8 mouse cellular contexts compared by ENCODE assay signal in genomic region chr13:21468061-21469019, GRCm38 (mm10). TPM values are rescaled to one million over a fixed set of nuclear protein-coding genes. Genes with fewer than 3 reads are reported as not detected.
A peak's percentile ranks its signal among the peaks of the same experiment; 100 is the strongest.
DNase-seq lines count a peak whose midpoint lies in the region; ATAC-seq and TF ChIP-seq lines count a peak whose summit lies in the region.

TSS of gene Nkapl (minus strand) at chr13:21468509.

- TF ChIP-seq CTCF in G1E (IDR thresholded peaks at IDR 0.05; ENCODE audit: low read depth, low read length), result no peak
- TF ChIP-seq CTCF in cerebellum, adult 2 months (IDR thresholded peaks at IDR 0.05; ENCODE audit: borderline replicate concordance, insufficient read depth, low read depth, low read length), result no peak
- TF ChIP-seq CTCF in forebrain, postnatal 0 days (IDR thresholded peaks at IDR 0.05; ENCODE audit: low read depth), result no peak
- TF ChIP-seq CTCF in lung, embryonic 14.5 days (IDR thresholded peaks at IDR 0.05; ENCODE audit: low read depth), result no peak

- no peaks in the 10 kb centered on the region for H3K36me3 ChIP-seq in G1E (replicated peaks)
- no peaks in the 10 kb centered on the region for H3K36me3 ChIP-seq in forebrain, postnatal 0 days (ENCODE audit: insufficient read depth)
- H3K36me3 ChIP-seq in lung, embryonic 14.5 days (ENCODE audit: insufficient read depth), result no peaks in the 10 kb centered on the region

- peaks cover 15% of the 10 kb centered on the region for H3K27me3 ChIP-seq in G1E (ENCODE audit: insufficient read depth, low read length)
- H3K27me3 ChIP-seq in cerebellum, adult 2 months (ENCODE audit: control insufficient read depth, insufficient read depth, low read length), result no peaks in the 10 kb centered on the region; the same call in 1 of the 2 replicates
- H3K27me3 ChIP-seq in forebrain, postnatal 0 days (ENCODE audit: insufficient read depth, low read length), result 0 out of 2 replicates have a peak, but pooled peaks cover 5% of the 10 kb centered on the region
- H3K27me3 ChIP-seq in lung, embryonic 14.5 days (ENCODE audit: insufficient read depth, low read length), result no peaks in the 10 kb centered on the region

- peak within 1 kb of the TSS; percentile 54; the same call in 1 of the 2 replicates for H3K27ac ChIP-seq in cerebellum, adult 2 months (ENCODE audit: insufficient read depth, low read length)
- H3K27ac ChIP-seq in forebrain, postnatal 0 days (ENCODE audit: low read depth, low read length), result peak within 1 kb of the TSS; percentile 31; the same call in 1 of the 2 replicates
- 0 out of 2 replicates have a peak within 1 kb of the TSS, but pooled peaks have one; percentile 4 for H3K27ac ChIP-seq in lung, embryonic 14.5 days (ENCODE audit: low read depth)

- under 1% methylated on average over 54 of the region's 54 CpGs for WGBS in cerebellum, adult 2 months
- 1% methylated on average over 54 of the region's 54 CpGs for WGBS in forebrain, postnatal 0 days
- under 1% methylated on average over 54 of the region's 54 CpGs for WGBS in lung, embryonic 14.5 days

- H3K9me3 ChIP-seq in G1E (replicated peaks), result no peaks in the 10 kb centered on the region
- no peaks in the 10 kb centered on the region for H3K9me3 ChIP-seq in forebrain, postnatal 0 days (ENCODE audit: low read length)
- no peaks in the 10 kb centered on the region for H3K9me3 ChIP-seq in lung, embryonic 14.5 days (ENCODE audit: low read depth, low read length)

- peak within 1 kb of the TSS; percentile 60 for H3K9ac ChIP-seq in forebrain, postnatal 0 days
- peak within 1 kb of the TSS; percentile 62 for H3K9ac ChIP-seq in lung, embryonic 14.5 days

- DNase-seq in G1E (ENCODE audit: low spot score), result peak; percentile 83
- peak; percentile 87 to 90 for DNase-seq in cerebellum, adult 2 months
- DNase-seq in forebrain, postnatal 0 days, result peak; percentile 89
- peak; percentile 85 for DNase-seq in heart, postnatal 4 days
- peak; percentile 50 to 78 for DNase-seq in layer of hippocampus, adult 8-10 months (ENCODE audit: low spot score in 2 of 2)
- DNase-seq in lung, embryonic 14.5 days, result peak; percentile 94
- peak; percentile 84 for DNase-seq in testis, postnatal 14 days (ENCODE audit: low spot score)

- TF ChIP-seq POLR2A in cerebellum, adult 2 months (IDR thresholded peaks at IDR 0.05; ENCODE audit: borderline replicate concordance, insufficient read depth, low read length), result peak; percentile 91; the same call in 1 of the 2 replicates

- H3K4me1 ChIP-seq in G1E (ENCODE audit: insufficient read depth, low read depth, low read length), result peaks cover 14% of the 10 kb centered on the region
- no peaks in the 10 kb centered on the region for H3K4me1 ChIP-seq in cerebellum, adult 2 months (ENCODE audit: control insufficient read depth, insufficient read depth, low read length)
- H3K4me1 ChIP-seq in forebrain, postnatal 0 days (ENCODE audit: insufficient read depth), result no peaks in the 10 kb centered on the region
- no peaks in the 10 kb centered on the region for H3K4me1 ChIP-seq in lung, embryonic 14.5 days (ENCODE audit: insufficient read depth)

- peak within 1 kb of the TSS; percentile 60 for H3K4me2 ChIP-seq in forebrain, postnatal 0 days (ENCODE audit: low read depth)
- peak within 1 kb of the TSS; percentile 75 for H3K4me2 ChIP-seq in lung, embryonic 14.5 days

- ATAC-seq in G1E (ENCODE audit: extremely low read depth, insufficient number of reproducible peaks, low FRiP score, poor library complexity, severe bottlenecking), result peak; percentile 90
- ATAC-seq in forebrain, postnatal 0 days, result peak; percentile 99
- peak; percentile 100 for ATAC-seq in lung, embryonic 14.5 days (ENCODE audit: insufficient read depth)
- peak; percentile 79 for ATAC-seq in neutrophil, adult 5-6 weeks (ENCODE audit: extremely low read depth, insufficient number of reproducible peaks, low FRiP score, poor library complexity, severe bottlenecking)

- H3K4me3 ChIP-seq in G1E (ENCODE audit: low read depth, low read length), result peak within 1 kb of the TSS; percentile 75
- H3K4me3 ChIP-seq in cerebellum, adult 2 months (replicated peaks; ENCODE audit: insufficient read depth, low read depth, low read length), result peak within 1 kb of the TSS; percentile 93
- peak within 1 kb of the TSS; percentile 56 for H3K4me3 ChIP-seq in forebrain, postnatal 0 days (ENCODE audit: low read depth, low read length)
- H3K4me3 ChIP-seq in lung, embryonic 14.5 days (ENCODE audit: low read depth, low read length), result peak within 1 kb of the TSS; percentile 55

RNA-seq across cellular contexts. Expression of gene Nkapl, which starts in this region (rescaled TPM):
- total RNA-seq in G1E (2014; fragmentation: Nextera tagmentation) (2.2 TPM in 1 of 2 replicates, not detected in the other), G1E (2017) (0.66 and 1.1 TPM in 2 replicates)
- polyA plus RNA-seq in G1E (2012), result 0.53 and 0.54 TPM in 2 replicates
- 0.44 and 0.54 TPM in 2 replicates for polyA plus RNA-seq in cerebellum, adult 2 months (2012; rRNA removed)
- total RNA-seq in forebrain, postnatal 0 days (2014; rRNA removed), result 0.69 and 1.3 TPM in 2 replicates
- 1.8 and 2.7 TPM in 2 replicates for polyA plus RNA-seq in forebrain, postnatal 0 days (2015; fragmentation: Nextera tagmentation; extraction: Ambion mirVana)
- under 1 TPM; 0.47 to 0.91 TPM for total RNA-seq in heart, postnatal 4 days (2021)
- total RNA-seq in layer of hippocampus, adult 8-10 months (2022), result 1 to 10 TPM; 1.3 to 1.6 (median 1.4) TPM
- polyA plus RNA-seq in lung, embryonic 14.5 days (2014; fragmentation: Nextera tagmentation; extraction: Ambion mirVana), result 3.1 and 3.4 TPM in 2 replicates
- total RNA-seq in neutrophil, adult 5-6 weeks (2017), result 0.49 TPM in 1 of 2 replicates, not detected in the other

Comparison
In these comparisons a context has a peak if more than half of its experiments do, and no peak if none do; other contexts are left out.
1. Peak in every context shown above with its lines: DNase-seq, ATAC-seq, H3K4me3 ChIP-seq and H3K27ac ChIP-seq.
2. Peak in DNase-seq, H3K4me3 ChIP-seq and H3K27ac ChIP-seq in cerebellum, adult 2 months; RNA of the gene not detected or under 1 TPM.
3. Peak in DNase-seq in heart, postnatal 4 days; RNA of the gene not detected or under 1 TPM.
4. Peak in ATAC-seq in neutrophil, adult 5-6 weeks; RNA of the gene not detected or under 1 TPM.
5. H3K27ac ChIP-seq: peak in every context shown above with its lines; median percentile 54 in cerebellum, adult 2 months; 31 in forebrain, postnatal 0 days; 4 in lung, embryonic 14.5 days.